Mouse (Mus musculus) kidney, postnatal 0 days (tissue): ENCODE measurements around the gene Jpt1. TPM values are rescaled to one million over a fixed set of nuclear protein-coding genes. Genes with fewer than 3 reads are reported as not detected.
"Not testable (repeated sequence)": the region's sequence is repeated elsewhere in the genome, so short reads cannot be mapped to it uniquely, and the experiment has no call there.

Experiments used
- ATAC-seq: fragments of 200-750 bp; cut with Nextera tagmentation; replicated peaks from 2 replicates; pipeline ENCODE4 v1.8.0; 2017; ENCODE audit warnings: low read depth, moderate number of reproducible peaks, moderate TSS enrichment, moderate library complexity; ENCODE audit not compliant: low FRiP score
- DNase-seq: peaks from one replicate; pipeline ENCODE4 v3.0.0-alpha.2; 2016; ENCODE audit warnings: low spot score
- H3K27ac ChIP-seq: fragments of 300-500 bp; sonication (generic); 2 replicates; pipeline ENCODE4 v1.5.1; 2014; ENCODE audit warnings: mild to moderate bottlenecking
- H3K27me3 ChIP-seq: fragments of 300-500 bp; sonication (generic); 2 replicates; pipeline ENCODE4 v1.6.1; 2014; ENCODE audit warnings: low read length, mixed read lengths; ENCODE audit not compliant: insufficient read depth
- H3K36me3 ChIP-seq: fragments of 300-500 bp; sonication (generic); 2 replicates; pipeline ENCODE4 v1.6.1; 2014; ENCODE audit warnings: low read length, mixed read lengths; ENCODE audit not compliant: insufficient read depth
- H3K4me1 ChIP-seq: fragments of 300-500 bp; sonication (generic); replicated peaks from 2 replicates; pipeline ENCODE4 v1.6.1; 2014; ENCODE audit warnings: antibody characterized with exemption, low read length, mixed read lengths; ENCODE audit not compliant: insufficient read depth
- H3K4me2 ChIP-seq: fragments of 300-500 bp; sonication (generic); 2 replicates; pipeline ENCODE4 v1.6.1; 2014; ENCODE audit warnings: mild to moderate bottlenecking, low read length, moderate library complexity, mixed read lengths
- H3K4me3 ChIP-seq: fragments of 300-500 bp; sonication (generic); replicated peaks from 2 replicates; pipeline ENCODE4 v1.5.1; 2014; ENCODE audit warnings: low read depth, low read length
- H3K9ac ChIP-seq: fragments of 300-500 bp; sonication (generic); 2 replicates; pipeline ENCODE4 v1.6.1; 2014; ENCODE audit warnings: low read depth, low read length
- H3K9me3 ChIP-seq: fragments of 300-500 bp; sonication (generic); replicated peaks from 2 replicates; pipeline ENCODE4 v1.6.1; 2016; ENCODE audit warnings: low read length, inconsistent platforms, mixed read lengths
- CTCF ChIP-seq: IDR thresholded peaks from 2 replicates; pipeline ENCODE4 v1.5.1; 2016; ENCODE audit warnings: antibody characterized with exemption, low read depth, mild to moderate bottlenecking, moderate library complexity
- WGBS: fragments of 180-500 bp; shearing (Covaris S2); extraction: QIAGEN DNeasy Blood & Tissue Kit; methylation state at CpG from one replicate; pipeline ENCODE4 v1.1.7; 2014; 5-methylcytosine and 5-hydroxymethylcytosine counted together
- polyA plus RNA-seq: library from polyadenylated mRNA; unstranded; fragments of >200 nt; fragmentation: Nextera tagmentation; extraction: Ambion mirVana; gene quantifications from 2 replicates; pipeline ENCODE4 v1.2.1, GENCODE M21; 2015

Gene Jpt1
- polyA plus RNA-seq, 1 experiment from 2014 or later = 251 TPM

DNA sequence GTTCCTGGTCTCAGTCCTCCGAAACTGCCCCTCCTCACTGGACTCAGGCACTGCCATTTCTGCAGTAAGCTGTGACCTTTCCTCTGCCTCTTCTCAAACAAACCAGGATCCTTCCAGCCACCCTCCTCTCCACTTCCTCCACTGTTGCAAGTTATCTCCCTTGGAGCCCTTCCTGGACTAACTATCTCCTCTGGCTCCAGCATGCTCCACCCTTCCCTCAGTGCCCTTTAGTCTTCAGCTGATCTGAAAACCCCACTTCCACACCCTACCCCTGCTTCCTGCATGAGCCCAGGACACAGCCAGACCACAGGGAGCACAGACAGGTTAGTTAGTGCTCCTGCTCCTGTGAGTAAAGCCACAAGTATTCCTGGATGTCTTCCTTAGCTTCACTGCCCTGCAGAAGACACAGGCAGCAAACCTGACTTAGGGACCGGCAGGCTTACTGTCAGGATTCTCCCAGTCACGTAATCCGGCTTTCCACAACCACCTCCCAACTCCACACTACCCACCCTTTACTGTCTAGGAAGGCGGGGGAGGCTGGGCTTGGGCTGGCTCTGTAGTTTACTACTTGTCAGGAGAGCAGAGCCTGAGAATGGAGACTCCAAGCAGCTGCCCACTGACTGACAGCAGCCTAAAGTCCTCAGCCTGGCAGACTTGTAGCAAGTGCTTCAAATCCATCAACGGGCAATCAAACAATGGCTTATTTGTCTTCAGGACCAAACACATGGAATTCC is 4.2 kb downstream of the Jpt1 start:
- ATAC-seq = no peak
- H3K9me3 ChIP-seq = no peaks in the 10 kb centered on the region
- 37% methylated on average over 6 of the region's 6 CpGs for WGBS
- H3K27me3 ChIP-seq = no peaks in the 10 kb centered on the region
- peak; percentile 51 for DNase-seq
- H3K36me3 ChIP-seq = no peaks in the 10 kb centered on the region
- H3K9ac ChIP-seq = 0 out of 2 replicates have a peak overlapping the region, but pooled peaks have one; percentile 9
- peaks cover 18% of the 10 kb centered on the region; the same call in 1 of the 2 replicates for H3K4me1 ChIP-seq
- no peak overlapping the region for H3K4me3 ChIP-seq
- TF ChIP-seq CTCF = no peak
- peak overlapping the region; percentile 60 for H3K27ac ChIP-seq
- peak overlapping the region; percentile 19 for H3K4me2 ChIP-seq

DNA sequence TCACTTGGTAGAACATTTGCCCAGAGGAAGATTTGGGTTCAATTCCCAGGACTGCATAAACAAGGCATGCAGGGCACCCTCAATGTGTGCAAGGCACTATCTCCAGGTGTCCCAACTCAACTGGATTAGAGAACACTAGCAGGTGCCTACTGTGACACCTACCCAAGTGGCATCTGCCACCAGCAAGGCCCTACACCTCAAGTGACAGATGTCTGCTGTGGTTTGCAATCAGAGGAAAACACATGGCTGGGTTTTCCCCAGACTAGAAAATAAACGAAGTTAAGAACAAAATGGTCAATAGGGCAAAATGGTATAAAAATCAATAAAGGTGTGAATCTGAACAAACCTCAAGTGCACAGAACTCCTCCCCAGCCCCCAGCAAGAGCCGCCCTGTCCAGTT is 6.1 kb downstream of the Jpt1 start:
- DNase-seq (no peak), ATAC-seq (no peak)
- Histone ChIP-seq H3K36me3 (no peaks in the 10 kb centered on the region), H3K27ac (no peak overlapping the region), H3K9ac (no peak overlapping the region), H3K9me3 (no peaks in the 10 kb centered on the region), H3K27me3 (no peaks in the 10 kb centered on the region), H3K4me2 (no peak overlapping the region), H3K4me3 (no peak overlapping the region), H3K4me1 (peaks cover 18% of the 10 kb centered on the region; the same call in 1 of the 2 replicates)
- 86% methylated on average over 2 of the region's 2 CpGs for WGBS
- TF ChIP-seq CTCF = no peak

DNA sequence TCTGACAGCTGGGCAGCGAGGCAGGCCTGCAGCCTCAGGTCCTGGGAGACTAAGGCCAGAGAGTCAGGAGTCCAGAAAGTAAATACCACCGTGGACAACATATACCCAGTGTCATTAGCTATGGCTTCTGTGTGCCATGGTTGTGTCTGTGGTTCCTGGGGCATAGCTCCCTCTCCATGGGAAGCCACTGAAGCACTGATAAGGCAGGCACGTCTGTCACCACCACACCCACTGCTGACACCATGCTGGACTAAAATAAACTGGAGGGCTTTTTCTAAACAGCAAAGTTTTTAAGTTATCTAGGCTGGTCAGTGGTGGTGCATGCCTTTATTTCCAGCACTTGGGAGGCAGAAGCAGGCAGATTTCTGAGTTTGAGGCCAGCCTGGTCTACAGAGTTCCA is 7.6 kb downstream of the Jpt1 start:
- DNase-seq (no peak), ATAC-seq (no peak)
- H3K4me3 ChIP-seq = no peak overlapping the region
- no peak for TF ChIP-seq CTCF
- no peak overlapping the region for H3K27ac ChIP-seq
- no peaks in the 10 kb centered on the region for H3K27me3 ChIP-seq
- H3K9me3 ChIP-seq = no peaks in the 10 kb centered on the region
- peaks cover 5% of the 10 kb centered on the region; the same call in 1 of the 2 replicates for H3K36me3 ChIP-seq
- peaks cover 4% of the 10 kb centered on the region; the same call in 1 of the 2 replicates for H3K4me1 ChIP-seq
- 74% methylated on average over 3 of the region's 3 CpGs for WGBS
- H3K9ac ChIP-seq = no peak overlapping the region
- no peak overlapping the region for H3K4me2 ChIP-seq

GRCm38 (mm10) chr11:115502636-115503035 is 11.6 kb downstream of the Jpt1 start:
- no peak for TF ChIP-seq CTCF
- H3K4me2 ChIP-seq = no peak overlapping the region
- ATAC-seq (no peak), DNase-seq (no peak)
- H3K4me1 ChIP-seq = no peaks in the 10 kb centered on the region
- peaks cover 35% of the 10 kb centered on the region for H3K36me3 ChIP-seq
- no peaks in the 10 kb centered on the region for H3K27me3 ChIP-seq
- H3K9ac ChIP-seq = no peak overlapping the region
- H3K9me3 ChIP-seq = no peaks in the 10 kb centered on the region
- WGBS = 89% methylated on average over 6 of the region's 6 CpGs
- H3K4me3 ChIP-seq = no peak overlapping the region
- H3K27ac ChIP-seq = no peak overlapping the region

- H3K4me1 ChIP-seq, H3K27me3 ChIP-seq, H3K27ac ChIP-seq, H3K4me3 ChIP-seq, H3K4me2 ChIP-seq, H3K9me3 ChIP-seq, ATAC-seq, H3K9ac ChIP-seq, DNase-seq: not testable (repeated sequence)
- WGBS = 91% methylated on average over 9 of the region's 9 CpGs
- peaks cover 30% of the 10 kb centered on the region for H3K36me3 ChIP-seq
These were observed 17.6 kb downstream of the Jpt1 start for GRCm38 (mm10) chr11:115496559-115496958.

- peaks cover 7% of the 10 kb centered on the region; the same call in 1 of the 2 replicates for H3K4me1 ChIP-seq
- H3K27ac ChIP-seq = no peak overlapping the region
- no peak for ATAC-seq
- peak overlapping the region; percentile 56; the same call in 1 of the 2 replicates for H3K9ac ChIP-seq
- peak overlapping the region; percentile 64 for H3K4me2 ChIP-seq
- DNase-seq = no peak
- 30% methylated on average over 6 of the region's 6 CpGs for WGBS
- H3K36me3 ChIP-seq = 0 out of 2 replicates have a peak, but pooled peaks cover 8% of the 10 kb centered on the region
- peak overlapping the region; percentile 60; the same call in 1 of the 2 replicates for H3K4me3 ChIP-seq
- H3K9me3 ChIP-seq = no peaks in the 10 kb centered on the region
- TF ChIP-seq CTCF = no peak
- H3K27me3 ChIP-seq = no peaks in the 10 kb centered on the region
These were observed 21.8 kb downstream of the Jpt1 start for GRCm38 (mm10) chr11:115492387-115492786.
